Mouse (Mus musculus) liver, embryonic 11.5 days (tissue): ENCODE data around the gene Ptpn5. TPM values are rescaled to one million over a fixed set of nuclear protein-coding genes. Genes with fewer than 3 reads are reported as not detected.

Experiments used
- ATAC-seq: fragments of 200-750 bp; cut with Nextera tagmentation; replicated peaks from 2 replicates; pipeline ENCODE4 v1.8.0; 2017; ENCODE audit warnings: moderate number of reproducible peaks, mild to moderate bottlenecking, moderate TSS enrichment, moderate library complexity; ENCODE audit not compliant: low FRiP score
- DNase-seq: peaks from one replicate; pipeline ENCODE4 v3.0.0-alpha.2; 2017; ENCODE audit warnings: low spot score
- H3K27ac ChIP-seq: fragments of 300-500 bp; sonication (generic); 2 replicates; pipeline ENCODE4 v1.5.1; 2014; ENCODE audit warnings: mild to moderate bottlenecking, low read depth, low read length, control low read depth
- H3K27me3 ChIP-seq: fragments of 300-500 bp; sonication (generic); replicated peaks from 2 replicates; pipeline ENCODE4 v1.6.1; 2014; ENCODE audit warnings: low read length, mixed read lengths; ENCODE audit not compliant: control insufficient read depth, insufficient read depth
- H3K36me3 ChIP-seq: fragments of 300-500 bp; sonication (generic); 2 replicates; pipeline ENCODE4 v1.6.1; 2014; ENCODE audit warnings: mild to moderate bottlenecking, low read length, moderate library complexity, mixed read lengths; ENCODE audit not compliant: control insufficient read depth, insufficient read depth
- H3K4me1 ChIP-seq: fragments of 300-500 bp; sonication (generic); replicated peaks from 2 replicates; pipeline ENCODE4 v1.6.1; 2014; ENCODE audit warnings: low read length, mixed read lengths; ENCODE audit not compliant: control insufficient read depth, insufficient read depth
- H3K4me2 ChIP-seq: fragments of 300-500 bp; sonication (generic); 2 replicates; pipeline ENCODE4 v1.6.1; 2014; ENCODE audit warnings: mild to moderate bottlenecking, control low read depth, moderate library complexity
- H3K4me3 ChIP-seq: fragments of 300-500 bp; sonication (generic); 2 replicates; pipeline ENCODE4 v1.5.1; 2014; ENCODE audit warnings: low read depth, low read length, control low read depth
- H3K9ac ChIP-seq: fragments of 300-500 bp; sonication (generic); 2 replicates; pipeline ENCODE4 v1.6.1; 2014; ENCODE audit warnings: low read depth, low read length, control low read depth
- H3K9me3 ChIP-seq: fragments of 300-500 bp; sonication (generic); 2 replicates; pipeline ENCODE4 v1.6.1; 2016; ENCODE audit warnings: low read length, inconsistent platforms, mixed read lengths; ENCODE audit not compliant: control insufficient read depth
- WGBS: fragments of 180-500 bp; shearing (Covaris S2); extraction: QIAGEN DNeasy Blood & Tissue Kit; methylation state at CpG from one replicate; pipeline ENCODE4 v1.1.7; 2014; 5-methylcytosine and 5-hydroxymethylcytosine counted together
- polyA plus RNA-seq: library from polyadenylated mRNA; unstranded; fragments of >200 nt; fragmentation: Nextera tagmentation; extraction: Ambion mirVana; gene quantifications from 2 replicates; pipeline ENCODE4 v1.2.1, GENCODE M21; 2014

Ptpn5 gene
- polyA plus RNA-seq, 1 experiment from 2014 or later, result 0.10 TPM

- H3K4me3 ChIP-seq, result peak overlapping the region; percentile 78
- 0 out of 2 replicates have a peak, but pooled peaks have one; percentile 2 for ATAC-seq
- WGBS, result 0% methylated on average over 1 of the region's 2 CpGs
- no peak for DNase-seq
- H3K4me2 ChIP-seq, result peak overlapping the region; percentile 99
- H3K4me1 ChIP-seq, result peaks cover 14% of the 10 kb centered on the region
- peak overlapping the region; percentile 89 for H3K27ac ChIP-seq
- no peaks in the 10 kb centered on the region; the same call in 1 of the 2 replicates for H3K36me3 ChIP-seq
- peaks cover 5% of the 10 kb centered on the region; the same call in 1 of the 2 replicates for H3K27me3 ChIP-seq
- H3K9me3 ChIP-seq, result no peaks in the 10 kb centered on the region
- H3K9ac ChIP-seq, result no peak overlapping the region; the same call in none of the 2 replicates
These were observed 81.9 kb downstream of the Ptpn5 start for GRCm38 (mm10) chr7:47051404-47052151.

GRCm38 (mm10) chr7:47050766-47051165 is 82.7 kb downstream of the Ptpn5 start:
- peak overlapping the region; percentile 73 for H3K9ac ChIP-seq
- H3K4me2 ChIP-seq, result peak overlapping the region; percentile 99
- H3K4me3 ChIP-seq, result peak overlapping the region; percentile 78
- ATAC-seq, result peak; percentile 39
- peaks cover 3% of the 10 kb centered on the region; the same call in 1 of the 2 replicates for H3K27me3 ChIP-seq
- H3K4me1 ChIP-seq, result peaks cover 14% of the 10 kb centered on the region
- 0% methylated on average over 24 of the region's 34 CpGs for WGBS
- DNase-seq, result no peak
- no peaks in the 10 kb centered on the region for H3K9me3 ChIP-seq
- H3K27ac ChIP-seq, result peak overlapping the region; percentile 89
- H3K36me3 ChIP-seq, result no peaks in the 10 kb centered on the region; the same call in 1 of the 2 replicates

- H3K9me3 ChIP-seq, result no peaks in the 10 kb centered on the region
- H3K27ac ChIP-seq, result peak within 1 kb of the TSS; percentile 89
- ATAC-seq, result peak; percentile 98
- H3K27me3 ChIP-seq, result peaks cover 3% of the 10 kb centered on the region; the same call in 1 of the 2 replicates
- peak; percentile 94 for DNase-seq
- peak within 1 kb of the TSS; percentile 73 for H3K9ac ChIP-seq
- H3K4me3 ChIP-seq, result peak within 1 kb of the TSS; percentile 78
- no peaks in the 10 kb centered on the region; the same call in 1 of the 2 replicates for H3K36me3 ChIP-seq
- WGBS, result 0% methylated on average over 33 of the region's 33 CpGs
- peak within 1 kb of the TSS; percentile 99 for H3K4me2 ChIP-seq
- H3K4me1 ChIP-seq, result peaks cover 14% of the 10 kb centered on the region
These were observed 83.1 kb downstream of the Ptpn5 start, which contains the start of gene Tmem86a for GRCm38 (mm10) chr7:47050366-47050765. Tmem86a (plus strand) TSS chr7:47050601.

GRCm38 (mm10) chr7:47042823-47043490 is 90.5 kb downstream of the Ptpn5 start:
- WGBS, result 32% methylated on average over 6 of the region's 6 CpGs
- peak overlapping the region; percentile 7; the same call in 1 of the 2 replicates for H3K4me2 ChIP-seq
- peak overlapping the region; percentile 33 for H3K27ac ChIP-seq
- H3K9me3 ChIP-seq, result no peaks in the 10 kb centered on the region
- H3K9ac ChIP-seq, result no peak overlapping the region
- H3K4me1 ChIP-seq, result peaks cover 9% of the 10 kb centered on the region; the same call in 1 of the 2 replicates
- H3K27me3 ChIP-seq, result no peaks in the 10 kb centered on the region
- H3K4me3 ChIP-seq, result no peak overlapping the region
- DNase-seq, result no peak
- no peaks in the 10 kb centered on the region for H3K36me3 ChIP-seq
- ATAC-seq, result peak; percentile 59

GRCm38 (mm10) chr7:47042121-47042520 is 91.4 kb downstream of the Ptpn5 start:
- 68% methylated on average over 4 of the region's 4 CpGs for WGBS
- no peak overlapping the region for H3K9ac ChIP-seq
- no peaks in the 10 kb centered on the region for H3K27me3 ChIP-seq
- H3K27ac ChIP-seq, result peak overlapping the region; percentile 33; the same call in 1 of the 2 replicates
- H3K4me1 ChIP-seq, result peaks cover 9% of the 10 kb centered on the region; the same call in 1 of the 2 replicates
- no peak for DNase-seq
- H3K36me3 ChIP-seq, result no peaks in the 10 kb centered on the region
- H3K4me2 ChIP-seq, result no peak overlapping the region
- no peak overlapping the region for H3K4me3 ChIP-seq
- 0 out of 2 replicates have a peak, but pooled peaks have one; percentile 42 for ATAC-seq
- H3K9me3 ChIP-seq, result no peaks in the 10 kb centered on the region

GRCm38 (mm10) chr7:47041706-47042105 is 91.8 kb downstream of the Ptpn5 start:
- no peak for DNase-seq
- Histone ChIP-seq H3K4me3 (no peak overlapping the region), H3K9ac (no peak overlapping the region), H3K9me3 (no peaks in the 10 kb centered on the region), H3K4me2 (no peak overlapping the region), H3K27me3 (no peaks in the 10 kb centered on the region), H3K27ac (no peak overlapping the region), H3K4me1 (peaks cover 9% of the 10 kb centered on the region; the same call in 1 of the 2 replicates), H3K36me3 (no peaks in the 10 kb centered on the region)
- no peak for ATAC-seq
- WGBS, result 73% methylated on average over 3 of the region's 3 CpGs

- 80% methylated on average over 8 of the region's 8 CpGs for WGBS
- no peaks in the 10 kb centered on the region for H3K36me3 ChIP-seq
- no peak overlapping the region for H3K9ac ChIP-seq
- H3K27ac ChIP-seq, result no peak overlapping the region
- ATAC-seq, result no peak
- H3K4me3 ChIP-seq, result no peak overlapping the region
- H3K4me2 ChIP-seq, result no peak overlapping the region
- no peaks in the 10 kb centered on the region for H3K4me1 ChIP-seq
- H3K9me3 ChIP-seq, result no peaks in the 10 kb centered on the region
- DNase-seq, result no peak
- H3K27me3 ChIP-seq, result no peaks in the 10 kb centered on the region
These were observed 98.1 kb downstream of the Ptpn5 start for GRCm38 (mm10) chr7:47035426-47035825.

- no peak for ATAC-seq
- Histone ChIP-seq H3K36me3 (no peaks in the 10 kb centered on the region), H3K27ac (no peak overlapping the region), H3K4me3 (no peak overlapping the region), H3K4me1 (no peaks in the 10 kb centered on the region), H3K27me3 (no peaks in the 10 kb centered on the region), H3K9me3 (no peaks in the 10 kb centered on the region), H3K4me2 (no peak overlapping the region), H3K9ac (no peak overlapping the region)
- no peak for DNase-seq
- WGBS, result 81% methylated on average over 4 of the region's 4 CpGs
These were observed 98.6 kb downstream of the Ptpn5 start for GRCm38 (mm10) chr7:47034785-47035384.
